8 mouse cellular contexts compared by ENCODE assay signal in genomic region chrX:142681616-142682141, GRCm38 (mm10). TPM values are rescaled to one million over a fixed set of nuclear protein-coding genes. Genes with fewer than 3 reads are reported as not detected.
A peak's percentile ranks its signal among the peaks of the same experiment; 100 is the strongest.
DNase-seq lines count a peak whose midpoint lies in the region; ATAC-seq and TF ChIP-seq lines count a peak whose summit lies in the region.

No protein-coding gene starts in this region.

- no peak for TF ChIP-seq EP300 in liver, embryonic 14.5 days (IDR thresholded peaks at IDR 0.05; ENCODE audit: low read depth)

- H3K27me3 ChIP-seq in forebrain, embryonic 11.5 days (ENCODE audit: control insufficient read depth, insufficient read depth, low read length) = peaks cover 2% of the 10 kb centered on the region; the same call in 1 of the 2 replicates
- H3K27me3 ChIP-seq in hindbrain, embryonic 15.5 days = 0 out of 2 replicates have a peak, but pooled peaks cover 2% of the 10 kb centered on the region
- no peaks in the 10 kb centered on the region for H3K27me3 ChIP-seq in liver, embryonic 14.5 days (ENCODE audit: control insufficient read depth, insufficient read depth, low read length)
- no peaks in the 10 kb centered on the region for H3K27me3 ChIP-seq in myocyte (ENCODE audit: control insufficient read depth, insufficient read depth, insufficient read length)

- 0 out of 2 replicates have a peak, but pooled peaks cover 6% of the 10 kb centered on the region for H3K4me1 ChIP-seq in forebrain, embryonic 11.5 days (replicated peaks; ENCODE audit: control insufficient read depth, insufficient read depth, low read length)
- peaks cover 20% of the 10 kb centered on the region for H3K4me1 ChIP-seq in hindbrain, embryonic 15.5 days (replicated peaks)
- H3K4me1 ChIP-seq in liver, embryonic 14.5 days (replicated peaks; ENCODE audit: control insufficient read depth in 2 of 2, insufficient read depth in 2 of 2, low read length in 1 of 2) = peaks cover 10 to 47% of the 10 kb centered on the region in 2 experiments; a peak in 3 of 4 replicates

- peak overlapping the region; percentile 61 for H3K4me2 ChIP-seq in forebrain, embryonic 11.5 days (ENCODE audit: low read depth, low read length, severe bottlenecking)
- H3K4me2 ChIP-seq in hindbrain, embryonic 15.5 days = peak overlapping the region; percentile 68
- peak overlapping the region; percentile 70 for H3K4me2 ChIP-seq in liver, embryonic 14.5 days (ENCODE audit: low read depth)
- H3K4me2 ChIP-seq in myocyte (ENCODE audit: low read depth) = peak overlapping the region; percentile 58

- ATAC-seq in forebrain, embryonic 11.5 days (replicated peaks; ENCODE audit: low FRiP score) = peak; percentile 73
- ATAC-seq in hindbrain, embryonic 15.5 days (ENCODE audit: low FRiP score, low read depth) = peak; percentile 68
- ATAC-seq in liver, embryonic 14.5 days (ENCODE audit: insufficient read depth) = peak; percentile 80

- intact Hi-C loops in left cerebral cortex, adult 2 months (cut with DNase I) = loop anchor here (5.0 to 10.0 kb wide), 3 partner anchors 123 to 287 kb away; partner anchors contain the start of gene Acsl4
- intact Hi-C loops in left cerebral cortex, postnatal 25 days (cut with DNase I) = loop anchor here (2.0 to 5.0 kb wide), 4 partner anchors 46 to 289 kb away; partner anchors contain the start of gene Acsl4

- H3K36me3 ChIP-seq in forebrain, embryonic 11.5 days (ENCODE audit: control insufficient read depth, insufficient read depth, low read length) = no peaks in the 10 kb centered on the region
- H3K36me3 ChIP-seq in hindbrain, embryonic 15.5 days = no peaks in the 10 kb centered on the region
- H3K36me3 ChIP-seq in liver, embryonic 14.5 days (replicated peaks; ENCODE audit: control insufficient read depth, insufficient read depth, low read depth) = peaks cover 2% of the 10 kb centered on the region; the same call in 1 of the 2 replicates
- no peaks in the 10 kb centered on the region for H3K36me3 ChIP-seq in myocyte (ENCODE audit: control insufficient read depth, insufficient read depth)

- TF ChIP-seq POLR2A in myocyte (IDR thresholded peaks at IDR 0.05; ENCODE audit: insufficient read length, low read depth) = no peak

- no peak for DNase-seq in left cerebral cortex, adult 2 months (ENCODE audit: extremely low spot score in 1 of 2, low spot score in 2 of 2)
- no peak for DNase-seq in left cerebral cortex, postnatal 25 days (ENCODE audit: low spot score in 2 of 2)
- peak; percentile 37 for DNase-seq in adrenal gland, adult 8-10 months
- DNase-seq in forebrain, embryonic 11.5 days (ENCODE audit: low spot score) = peak; percentile 78
- DNase-seq in liver, embryonic 14.5 days (ENCODE audit: low read depth in 3 of 3, low spot score in 3 of 3) = peak; percentile 33 to 45 (median 38)
- no peak for DNase-seq in B cell, adult 2 months

- peak overlapping the region; percentile 17 for H3ac ChIP-seq in myocyte (ENCODE audit: control insufficient read depth, insufficient read length)

- 15% methylated on average over 28 of the region's 43 CpGs for WGBS in forebrain, embryonic 11.5 days
- 12% methylated on average over 25 of the region's 43 CpGs for WGBS in hindbrain, embryonic 15.5 days
- WGBS in liver, embryonic 14.5 days (ENCODE audit: insufficient replicate concordance) = 5% methylated on average over 12 of the region's 43 CpGs

- peak overlapping the region; percentile 75 for H3K27ac ChIP-seq in left cerebral cortex, adult 2 months
- peak overlapping the region; percentile 85 for H3K27ac ChIP-seq in forebrain, embryonic 11.5 days (ENCODE audit: low read depth, low read length)
- peak overlapping the region; percentile 86 for H3K27ac ChIP-seq in hindbrain, embryonic 15.5 days (replicated peaks)
- peak overlapping the region; percentile 78 for H3K27ac ChIP-seq in liver, embryonic 14.5 days

- no peaks in the 10 kb centered on the region for H3K9me3 ChIP-seq in forebrain, embryonic 11.5 days (ENCODE audit: control insufficient read depth, low read length)
- H3K9me3 ChIP-seq in hindbrain, embryonic 15.5 days = no peaks in the 10 kb centered on the region
- no peaks in the 10 kb centered on the region for H3K9me3 ChIP-seq in liver, embryonic 14.5 days (ENCODE audit: control insufficient read depth, low read length)

- TF ChIP-seq CTCF in left cerebral cortex, adult 2 months (IDR thresholded peaks at IDR 0.05) = no peak
- no peak for TF ChIP-seq CTCF in liver, embryonic 14.5 days (IDR thresholded peaks at IDR 0.05; ENCODE audit: low read depth)

- peak overlapping the region; percentile 53 for H3K4me3 ChIP-seq in left cerebral cortex, adult 2 months
- peak overlapping the region; percentile 57 for H3K4me3 ChIP-seq in forebrain, embryonic 11.5 days (ENCODE audit: low read depth, low read length)
- peak overlapping the region; percentile 59 for H3K4me3 ChIP-seq in hindbrain, embryonic 15.5 days
- peak overlapping the region; percentile 76 to 79 for H3K4me3 ChIP-seq in liver, embryonic 14.5 days (ENCODE audit: insufficient read depth in 1 of 2, low read depth in 2 of 2, low read length in 2 of 2)
- peak overlapping the region; percentile 34 for H3K4me3 ChIP-seq in myocyte

- H3K9ac ChIP-seq in forebrain, embryonic 11.5 days (ENCODE audit: low read length) = peak overlapping the region; percentile 72
- H3K9ac ChIP-seq in hindbrain, embryonic 15.5 days = peak overlapping the region; percentile 60
- peak overlapping the region; percentile 78 for H3K9ac ChIP-seq in liver, embryonic 14.5 days (replicated peaks)

- H3K79me2 ChIP-seq in myocyte (ENCODE audit: control insufficient read depth, insufficient read depth) = peaks cover 10% of the 10 kb centered on the region

TF ChIP-seq in myocyte, 11 proteins besides CTCF, POLR2A, EP300 and RAD21:
- TF ChIP-seq REST (IDR thresholded peaks at IDR 0.05; ENCODE audit: insufficient read depth, insufficient read length) (no peak), TCF3 (IDR thresholded peaks at IDR 0.05; ENCODE audit: insufficient read length, low read depth) (no peak), MAX (IDR thresholded peaks at IDR 0.05; ENCODE audit: low read depth) (no peak), USF1 (IDR thresholded peaks at IDR 0.05; ENCODE audit: low read depth) (no peak), SRF (IDR thresholded peaks at IDR 0.05; ENCODE audit: control insufficient read depth, insufficient read length, low read depth) (no peak), MYOD1 (IDR thresholded peaks at IDR 0.05; ENCODE audit: control insufficient read depth in 1 of 3, insufficient read length in 2 of 3, low read depth in 2 of 3) (no peak)

RNA-seq across cellular contexts. Expression of gene Tmem164, which starts 0.5 kb away (rescaled TPM):
- total RNA-seq in left cerebral cortex, adult 2 months (2021) = 10 to 100 TPM; 27.5 to 28.4 TPM
- total RNA-seq in left cerebral cortex, postnatal 25 days (2021) = 10 to 100 TPM; 30.1 to 30.4 TPM
- 10 to 100 TPM; 30.6 to 58.6 (median 43.1) TPM for total RNA-seq in adrenal gland, adult 8-10 months (2022)
- 37.6 and 42.6 TPM in 2 replicates for polyA plus RNA-seq in forebrain, embryonic 11.5 days (2014; fragmentation: Nextera tagmentation; extraction: Ambion mirVana)
- polyA plus RNA-seq in hindbrain, embryonic 15.5 days (2015; fragmentation: Nextera tagmentation; extraction: Ambion mirVana) = 24.9 and 25.1 TPM in 2 replicates
- polyA plus RNA-seq in liver, embryonic 14.5 days (2012; rRNA removed) = 12.3 and 14.3 TPM in 2 replicates
- 12.6 and 14.7 TPM in 2 replicates for polyA plus RNA-seq in liver, embryonic 14.5 days (2014; fragmentation: Nextera tagmentation; extraction: Ambion mirVana)
- 14.5 TPM for polyA plus RNA-seq in myocyte (2012; fragmentation: generic; extraction: Trizol)

Comparison
In these comparisons a context has a peak if more than half of its experiments do, and no peak if none do; other contexts are left out.
1. DNase-seq: peak in adrenal gland, adult 8-10 months (single experiment), forebrain, embryonic 11.5 days (single experiment) and liver, embryonic 14.5 days (3 of 3); none in left cerebral cortex, adult 2 months (0 of 2), left cerebral cortex, postnatal 25 days (0 of 2) and B cell, adult 2 months (0 of 2).
2. Peak in every context shown above with its lines, with median percentiles within 50 percentile points of each other: H3K27ac ChIP-seq, H3K4me3 ChIP-seq, ATAC-seq, H3K4me2 ChIP-seq and H3K9ac ChIP-seq.